ENCODE assay signal across 9 mouse cellular contexts in genomic region chr7:128690070-128690469, GRCm38 (mm10). TPM values are rescaled to one million over a fixed set of nuclear protein-coding genes. Genes with fewer than 3 reads are reported as not detected.
A peak's percentile ranks its signal among the peaks of the same experiment; 100 is the strongest.
DNase-seq lines count a peak whose midpoint lies in the region; ATAC-seq and TF ChIP-seq lines count a peak whose summit lies in the region.
"Had no signal": no experiment of that assay in that cellular context is flagged by ENCODE, and none has a peak within 500 bp of the region (broad histone marks: within the 10 kb centered on the region; RNA-seq: fewer than 3 reads in every experiment).

No protein-coding gene starts in this region.

- ATAC-seq in Patski = no peak
- peak; percentile 81 for ATAC-seq in hindbrain, postnatal 0 days

- DNase-seq in Patski (ENCODE audit: low read depth, low spot score) = peak; percentile 12
- peak; percentile 90 to 93 for DNase-seq in cerebellum, adult 18-20 months
- DNase-seq in forelimb bud, embryonic 11.5 days (ENCODE audit: low read depth, low spot score) = peak; percentile 80
- peak; percentile 93 for DNase-seq in hindbrain, postnatal 0 days (ENCODE audit: low spot score)
- peak; percentile 94 to 97 for DNase-seq in left cerebral cortex, adult 18-20 months (ENCODE audit: low spot score in 2 of 2)
- DNase-seq in mesoderm, embryonic 11.5 days (ENCODE audit: low read depth, low spot score) = peak; percentile 89
- peak; percentile 95 for DNase-seq in right cerebral cortex, postnatal 14 days
- peak; percentile 87 for DNase-seq in urinary bladder, postnatal 14 days (ENCODE audit: low spot score)

- H3K9me3 ChIP-seq in hindbrain, postnatal 0 days (ENCODE audit: low read length) = no peaks in the 10 kb centered on the region

- peak overlapping the region; percentile 39 for H3K4me3 ChIP-seq in hindbrain, postnatal 0 days (ENCODE audit: low read length)
- H3K4me3 ChIP-seq: megakaryocyte, embryonic 14.5 days had no signal

- peak overlapping the region; percentile 57; the same call in 1 of the 2 replicates for H3K9ac ChIP-seq in hindbrain, postnatal 0 days (replicated peaks; ENCODE audit: low read length)

- H3K36me3 ChIP-seq in hindbrain, postnatal 0 days (ENCODE audit: insufficient read depth, low read length) = peaks cover 32% of the 10 kb centered on the region

- CTCF ChIA-PET in Patski (lab: Charles Lee) = interaction anchor here (1.1 to 1.9 kb wide), 4 partner anchors 8 to 234 kb away, joined by 3 to 10 read pairs (median 5); no protein-coding TSS in a partner anchor

- H3K27ac ChIP-seq in hindbrain, postnatal 0 days = peak overlapping the region; percentile 82

- H3K27me3 ChIP-seq in Patski = no peaks in the 10 kb centered on the region
- H3K27me3 ChIP-seq in hindbrain, postnatal 0 days (ENCODE audit: insufficient read depth, low read length) = no peaks in the 10 kb centered on the region

- POLR2A ChIA-PET in Patski (lab: Charles Lee) = interaction anchor here (1.7 kb wide), 1 partner anchor 167 kb away, joined by 5 read pairs; the partner anchor contains the start of gene Bag3

- peak; percentile 93 for TF ChIP-seq CTCF in Patski (IDR thresholded peaks at IDR 0.05)
- TF ChIP-seq CTCF in hindbrain, postnatal 0 days (IDR thresholded peaks at IDR 0.05; ENCODE audit: low read depth) = peak; percentile 98

- 8% methylated on average over 7 of the region's 7 CpGs for WGBS in hindbrain, postnatal 0 days

- peak overlapping the region; percentile 55 for H3K4me2 ChIP-seq in hindbrain, postnatal 0 days (ENCODE audit: low read depth, low read length)

- H3K4me1 ChIP-seq in hindbrain, postnatal 0 days (ENCODE audit: insufficient read depth, low read length) = no peaks in the 10 kb centered on the region

- in situ Hi-C loops in Patski (cut with MboI; ENCODE audit: low pct_unique_long_range_greater_than_20kb) = loop anchor here (5.0 to 10.0 kb wide), 2 partner anchors 213 to 395 kb away; partner anchors contain the start of gene BC017158

RNA-seq across cellular contexts. Expression of gene Mcmbp, which starts 50.2 kb away (rescaled TPM):
- 40.4 TPM for polyA plus RNA-seq in Patski (2021)
- total RNA-seq in hindbrain, postnatal 0 days (2014; rRNA removed) = 28.7 and 39.4 TPM in 2 replicates
- 38.5 and 41.2 TPM in 2 replicates for polyA plus RNA-seq in hindbrain, postnatal 0 days (2015; fragmentation: Nextera tagmentation; extraction: Ambion mirVana)
- 10 to 100 TPM; 22.8 to 25.3 TPM for total RNA-seq in left cerebral cortex, adult 18-20 months (2021)

RNA-seq across cellular contexts. Expression of gene Sec23ip, which starts 54.7 kb away (rescaled TPM):
- polyA plus RNA-seq in Patski (2021) = 37.0 TPM
- 18.7 and 19.0 TPM in 2 replicates for total RNA-seq in hindbrain, postnatal 0 days (2014; rRNA removed)
- polyA plus RNA-seq in hindbrain, postnatal 0 days (2015; fragmentation: Nextera tagmentation; extraction: Ambion mirVana) = 24.6 and 26.1 TPM in 2 replicates
- total RNA-seq in left cerebral cortex, adult 18-20 months (2021) = 10 to 100 TPM; 39.1 to 41.6 TPM

Comparison
In these comparisons a context has a peak if more than half of its experiments do, and no peak if none do; other contexts are left out.
1. DNase-seq: peak in every context shown above with its lines; median percentile 96 in left cerebral cortex, adult 18-20 months; 95 in right cerebral cortex, postnatal 14 days; 93 in hindbrain, postnatal 0 days; 92 in cerebellum, adult 18-20 months; 89 in mesoderm, embryonic 11.5 days; 87 in urinary bladder, postnatal 14 days; 80 in forelimb bud, embryonic 11.5 days; 12 in Patski.